Mouse (Mus musculus): ENCODE results near the gene Atg9b. TPM values are rescaled to one million over a fixed set of nuclear protein-coding genes. Genes with fewer than 3 reads are reported as not detected.

Atg9b gene
- polyA plus RNA-seq, 1 experiment = 4.2 TPM

DNA sequence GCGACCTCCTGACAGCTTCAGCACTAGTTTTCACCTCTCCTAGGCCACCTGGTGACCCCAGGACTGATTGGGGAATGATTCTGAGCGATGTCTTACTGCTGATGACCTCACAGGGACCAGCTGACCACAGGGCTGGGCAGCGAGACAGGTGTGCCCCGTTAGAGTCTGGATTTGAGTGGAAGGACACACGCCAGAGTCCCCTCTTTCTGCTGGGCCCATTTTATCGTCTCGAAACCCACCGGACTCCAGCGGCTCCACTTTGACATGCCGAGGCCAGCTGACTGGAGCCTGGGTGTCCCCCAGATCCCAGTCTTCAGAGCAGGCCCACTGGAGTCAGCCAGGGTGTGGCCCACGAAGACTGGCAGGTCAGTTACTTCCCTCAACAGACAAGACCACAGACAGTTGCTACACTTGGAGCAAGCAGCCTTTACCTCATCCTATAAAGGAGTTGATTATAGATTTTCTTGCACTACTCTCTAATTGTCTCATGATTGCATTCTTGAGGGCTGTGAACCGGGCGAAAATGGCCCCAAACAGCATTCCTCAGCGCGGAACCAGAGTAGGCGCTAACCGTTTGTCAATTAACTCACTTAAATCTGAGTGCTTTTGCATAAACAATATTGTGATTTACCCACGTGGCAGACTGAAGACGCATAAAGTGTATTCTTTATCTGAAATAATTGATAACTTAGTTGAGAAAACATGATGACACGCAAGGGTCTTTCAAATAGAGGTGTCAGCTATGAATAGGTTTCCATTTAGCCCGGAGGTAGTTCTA, 32.2 kb upstream of the Atg9b start:
- TF ChIP-seq FLI1 (IDR thresholded peaks at IDR 0.05; ENCODE audit: low read length) = no peak
- TF ChIP-seq GATA1 (IDR thresholded peaks at IDR 0.05; ENCODE audit: borderline replicate concordance, low read length) = no peak
- peaks cover 1% of the 10 kb centered on the region for H3K27me3 ChIP-seq (replicated peaks)
- peaks cover 49% of the 10 kb centered on the region for H3K36me3 ChIP-seq (replicated peaks; ENCODE audit: low read length)
- peak overlapping the region; percentile 92 for H3K4me3 ChIP-seq (replicated peaks)
- no peaks in the 10 kb centered on the region for H3K9me3 ChIP-seq
- H3K4me1 ChIP-seq = peaks cover 79% of the 10 kb centered on the region

DNA sequence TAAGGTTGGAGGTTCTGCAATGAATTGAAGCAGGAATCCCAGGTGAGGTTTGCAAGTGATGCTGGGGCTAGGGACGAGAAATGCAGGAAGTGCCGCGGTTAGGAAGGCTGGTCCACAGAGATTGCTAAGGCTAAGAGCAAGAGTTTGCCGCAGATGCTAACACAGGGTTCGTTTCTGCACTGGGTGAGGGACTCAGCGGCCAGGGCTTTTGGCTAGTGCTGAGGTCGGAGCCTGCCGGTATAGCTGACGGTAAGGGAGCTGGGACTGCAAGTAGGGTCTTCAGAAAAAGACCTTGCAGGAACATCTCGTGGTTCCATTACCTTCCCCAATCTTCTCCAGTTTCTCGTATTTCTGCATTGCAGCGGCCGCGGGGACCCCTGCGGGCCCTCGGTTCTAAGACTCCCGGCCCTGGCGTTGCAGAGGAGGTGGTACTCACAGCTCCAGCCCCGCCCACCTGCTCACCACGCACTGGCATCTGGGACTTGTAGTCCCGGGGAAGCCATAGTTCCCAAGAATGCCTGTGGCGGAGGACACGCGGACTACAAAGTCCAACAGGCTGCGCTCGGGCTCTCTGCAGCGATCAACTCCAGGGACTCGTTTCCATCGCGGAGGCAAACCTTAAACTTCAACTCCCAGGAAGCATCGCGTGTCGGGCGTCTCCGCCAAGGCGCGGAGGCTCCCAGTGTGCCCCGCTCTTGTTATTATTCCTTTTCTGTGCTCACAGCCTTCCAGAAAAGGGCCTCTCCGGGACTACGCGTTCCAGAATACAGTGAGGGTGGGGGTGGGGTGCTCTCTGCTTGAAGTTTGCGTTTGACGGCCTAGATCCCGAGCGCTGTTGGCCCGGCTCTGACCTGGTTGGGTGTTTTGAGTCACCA, 31.4 kb upstream of the Atg9b start, which contains the start of the genes Cdk5 and Slc4a2:
Cdk5 (minus strand) TSS at position 402 of the 875 bp plus-strand sequence.
Slc4a2 (plus strand) TSS at position 709 of the 875 bp plus-strand sequence.
- Histone ChIP-seq H3K4me1 (peaks cover 80% of the 10 kb centered on the region), H3K27me3 (replicated peaks) (peaks cover 3% of the 10 kb centered on the region), H3K4me3 (replicated peaks) (peak within 1 kb of the TSS; percentile 92), H3K36me3 (replicated peaks; ENCODE audit: low read length) (peaks cover 49% of the 10 kb centered on the region), H3K9me3 (no peaks in the 10 kb centered on the region)
- no peak for TF ChIP-seq FLI1 (IDR thresholded peaks at IDR 0.05; ENCODE audit: low read length)
- no peak for TF ChIP-seq GATA1 (IDR thresholded peaks at IDR 0.05; ENCODE audit: borderline replicate concordance, low read length)

DNA sequence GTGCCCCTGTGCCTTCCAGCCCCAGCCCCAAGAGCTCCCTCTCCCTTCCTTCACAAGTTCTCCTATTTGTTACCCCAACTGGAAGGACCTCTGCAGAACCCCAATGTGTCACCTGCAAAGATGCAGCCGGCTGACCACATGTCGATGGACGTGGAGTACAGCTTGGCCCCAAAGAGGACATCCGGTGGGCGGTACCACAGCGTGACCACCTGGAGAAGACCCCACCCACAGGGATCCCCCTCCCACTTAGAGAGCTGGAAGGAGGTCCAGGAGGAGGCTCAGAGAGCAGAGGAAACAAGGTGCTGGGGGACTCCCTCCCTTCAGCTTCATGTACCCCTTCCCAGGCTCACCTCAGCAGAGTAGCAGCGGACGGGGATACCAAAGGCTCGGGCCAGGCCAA, 28.4 kb upstream of the Atg9b start:
- H3K27me3 ChIP-seq (replicated peaks) = peaks cover 26% of the 10 kb centered on the region
- H3K4me1 ChIP-seq = peaks cover 63% of the 10 kb centered on the region
- H3K36me3 ChIP-seq (replicated peaks; ENCODE audit: low read length) = peaks cover 55% of the 10 kb centered on the region
- no peaks in the 10 kb centered on the region for H3K9me3 ChIP-seq
- TF ChIP-seq GATA1 (IDR thresholded peaks at IDR 0.05; ENCODE audit: borderline replicate concordance, low read length) (no peak), FLI1 (IDR thresholded peaks at IDR 0.05; ENCODE audit: low read length) (no peak)
- no peak overlapping the region for H3K4me3 ChIP-seq (replicated peaks)

DNA sequence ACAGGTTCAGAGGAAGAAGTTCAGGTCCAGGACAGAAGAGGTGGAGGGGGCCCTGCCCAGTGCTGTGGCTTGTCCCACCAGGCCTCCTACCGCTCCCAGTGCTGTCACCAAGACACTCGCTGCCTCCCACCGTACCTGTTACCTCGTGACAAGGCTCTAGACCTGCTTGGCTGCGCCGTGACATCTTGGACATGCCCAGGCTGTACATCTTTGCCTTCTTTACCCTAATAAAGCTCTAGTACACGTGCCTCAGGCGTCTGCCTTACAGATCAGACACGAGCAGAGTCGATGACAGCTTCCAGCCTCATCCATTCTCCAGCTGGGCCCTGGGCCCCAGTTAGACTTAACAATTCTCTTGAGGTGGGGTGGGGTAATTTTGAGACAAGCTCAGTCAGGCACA, 25.6 kb upstream of the Atg9b start:
- TF ChIP-seq GATA1 (IDR thresholded peaks at IDR 0.05; ENCODE audit: borderline replicate concordance, low read length) (no peak), FLI1 (IDR thresholded peaks at IDR 0.05; ENCODE audit: low read length) (no peak)
- Histone ChIP-seq H3K4me1 (peaks cover 67% of the 10 kb centered on the region), H3K36me3 (replicated peaks; ENCODE audit: low read length) (peaks cover 55% of the 10 kb centered on the region), H3K27me3 (replicated peaks) (peaks cover 54% of the 10 kb centered on the region), H3K9me3 (no peaks in the 10 kb centered on the region), H3K4me3 (replicated peaks) (no peak overlapping the region)

DNA sequence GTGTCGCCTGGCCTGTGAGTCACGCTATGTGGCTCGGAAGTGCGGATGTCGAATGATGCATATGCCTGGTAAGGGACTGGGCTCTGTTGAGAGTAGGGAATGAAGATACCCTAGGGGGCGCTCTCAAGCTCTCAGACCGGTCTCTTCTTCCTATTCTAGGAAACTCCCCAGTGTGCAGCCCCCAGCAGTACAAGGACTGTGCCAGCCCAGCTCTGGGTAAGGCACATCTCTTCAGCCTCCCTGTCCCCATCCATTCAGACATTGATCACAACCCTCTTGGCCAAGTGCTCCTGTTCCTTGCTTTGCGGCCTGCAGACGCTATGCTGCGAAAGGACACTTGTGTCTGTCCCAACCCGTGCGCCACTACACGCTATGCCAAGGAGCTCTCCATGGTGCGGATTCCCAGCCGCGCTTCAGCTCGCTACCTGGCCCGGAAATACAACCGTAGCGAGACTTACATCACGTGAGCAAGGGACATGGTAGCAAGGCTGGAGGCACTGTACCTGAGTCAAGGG, 24.3 kb upstream of the Atg9b start:
- H3K36me3 ChIP-seq (replicated peaks; ENCODE audit: low read length) = peaks cover 45% of the 10 kb centered on the region
- TF ChIP-seq GATA1 (IDR thresholded peaks at IDR 0.05; ENCODE audit: borderline replicate concordance, low read length) (no peak), FLI1 (IDR thresholded peaks at IDR 0.05; ENCODE audit: low read length) (no peak)
- H3K27me3 ChIP-seq (replicated peaks) = peaks cover 67% of the 10 kb centered on the region
- no peaks in the 10 kb centered on the region for H3K9me3 ChIP-seq
- peaks cover 60% of the 10 kb centered on the region for H3K4me1 ChIP-seq
- H3K4me3 ChIP-seq (replicated peaks) = peak overlapping the region; percentile 77

DNA sequence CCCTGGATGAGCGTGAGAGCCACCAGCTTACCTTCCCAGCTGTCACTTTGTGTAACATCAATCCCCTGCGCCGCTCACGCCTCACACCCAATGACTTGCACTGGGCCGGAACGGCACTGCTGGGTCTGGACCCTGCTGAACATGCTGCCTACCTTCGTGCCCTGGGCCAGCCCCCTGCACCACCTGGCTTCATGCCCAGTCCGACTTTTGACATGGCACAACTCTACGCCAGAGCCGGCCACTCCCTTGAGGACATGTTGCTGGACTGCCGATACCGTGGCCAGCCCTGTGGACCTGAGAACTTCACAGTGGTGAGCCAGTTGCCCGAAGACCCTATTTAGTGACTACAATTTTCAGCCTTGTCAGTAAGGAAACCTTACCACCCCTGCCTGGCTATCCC, 22.0 kb upstream of the Atg9b start:
- H3K27me3 ChIP-seq (replicated peaks) = peaks cover 85% of the 10 kb centered on the region
- peaks cover 43% of the 10 kb centered on the region for H3K4me1 ChIP-seq
- TF ChIP-seq FLI1 (IDR thresholded peaks at IDR 0.05; ENCODE audit: low read length) = no peak
- TF ChIP-seq GATA1 (IDR thresholded peaks at IDR 0.05; ENCODE audit: borderline replicate concordance, low read length) = no peak
- peaks cover 38% of the 10 kb centered on the region for H3K36me3 ChIP-seq (replicated peaks; ENCODE audit: low read length)
- H3K9me3 ChIP-seq = no peaks in the 10 kb centered on the region
- no peak overlapping the region for H3K4me3 ChIP-seq (replicated peaks)

DNA sequence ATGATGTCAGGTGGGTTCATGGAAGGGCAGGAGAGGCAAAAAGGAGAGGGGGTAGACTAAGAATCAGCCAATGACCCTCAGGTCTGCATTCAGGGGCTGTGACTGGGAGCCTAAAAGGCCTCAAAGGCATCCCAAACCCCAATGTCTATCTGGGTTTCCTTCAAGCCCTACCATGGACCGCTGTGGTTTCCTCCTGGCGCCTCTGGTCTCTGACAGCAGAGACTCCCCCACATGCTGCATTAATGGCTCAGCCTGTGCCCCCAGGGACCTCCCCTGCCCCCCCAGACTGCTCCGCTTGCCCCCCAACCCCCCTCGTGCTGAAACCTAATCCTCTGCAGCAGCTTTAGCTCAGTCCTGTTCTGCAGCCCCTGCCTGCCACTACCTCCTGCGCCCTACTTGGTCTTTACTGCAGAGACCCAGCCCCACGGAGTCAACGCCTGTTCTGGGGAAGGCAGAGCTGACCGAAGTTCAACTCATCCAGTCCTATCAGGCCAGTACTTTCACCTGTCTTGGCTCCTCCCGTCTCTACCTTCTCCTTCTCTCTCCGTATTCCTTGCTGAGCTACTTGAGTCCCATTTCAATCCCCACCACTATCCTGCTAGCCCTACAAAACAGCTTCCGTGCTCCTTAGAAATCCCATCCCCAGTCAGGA, 21.2 kb upstream of the Atg9b start, which contains the start of gene Asic3:
Asic3 (plus strand) TSS at position 351 of the 652 bp plus-strand sequence.
- H3K27me3 ChIP-seq (replicated peaks) = peaks cover 93% of the 10 kb centered on the region
- H3K36me3 ChIP-seq (replicated peaks; ENCODE audit: low read length) = peaks cover 38% of the 10 kb centered on the region
- H3K4me1 ChIP-seq = peaks cover 40% of the 10 kb centered on the region
- TF ChIP-seq GATA1 (IDR thresholded peaks at IDR 0.05; ENCODE audit: borderline replicate concordance, low read length) (no peak), FLI1 (IDR thresholded peaks at IDR 0.05; ENCODE audit: low read length) (no peak)
- no peak within 1 kb of the TSS for H3K4me3 ChIP-seq (replicated peaks)
- no peaks in the 10 kb centered on the region for H3K9me3 ChIP-seq

DNA sequence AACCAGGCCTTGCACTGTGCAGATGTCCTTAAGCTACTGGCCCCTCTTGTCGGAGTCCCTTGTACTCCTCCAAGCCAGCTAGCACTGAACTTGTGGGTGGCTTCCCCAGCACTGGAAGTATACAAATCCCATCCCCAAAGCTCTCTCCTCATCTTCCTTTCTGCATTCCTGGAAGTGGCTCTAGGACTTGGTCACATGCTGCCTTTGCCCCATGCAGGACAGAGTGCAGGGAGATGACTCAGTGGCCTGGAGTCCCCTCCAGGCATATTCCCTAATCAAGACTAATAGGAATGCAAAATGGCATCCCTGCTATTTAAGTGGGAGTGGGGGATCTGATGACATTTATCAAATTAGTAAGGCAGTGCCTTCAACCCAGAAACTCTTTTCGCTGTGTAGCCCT, 20.1 kb upstream of the Atg9b start:
- Histone ChIP-seq H3K36me3 (replicated peaks; ENCODE audit: low read length) (peaks cover 38% of the 10 kb centered on the region), H3K27me3 (replicated peaks) (peaks cover 97% of the 10 kb centered on the region), H3K4me3 (replicated peaks) (no peak overlapping the region), H3K4me1 (peaks cover 40% of the 10 kb centered on the region), H3K9me3 (no peaks in the 10 kb centered on the region)
- TF ChIP-seq GATA1 (IDR thresholded peaks at IDR 0.05; ENCODE audit: borderline replicate concordance, low read length) = no peak
- TF ChIP-seq FLI1 (IDR thresholded peaks at IDR 0.05; ENCODE audit: low read length) = no peak

DNA sequence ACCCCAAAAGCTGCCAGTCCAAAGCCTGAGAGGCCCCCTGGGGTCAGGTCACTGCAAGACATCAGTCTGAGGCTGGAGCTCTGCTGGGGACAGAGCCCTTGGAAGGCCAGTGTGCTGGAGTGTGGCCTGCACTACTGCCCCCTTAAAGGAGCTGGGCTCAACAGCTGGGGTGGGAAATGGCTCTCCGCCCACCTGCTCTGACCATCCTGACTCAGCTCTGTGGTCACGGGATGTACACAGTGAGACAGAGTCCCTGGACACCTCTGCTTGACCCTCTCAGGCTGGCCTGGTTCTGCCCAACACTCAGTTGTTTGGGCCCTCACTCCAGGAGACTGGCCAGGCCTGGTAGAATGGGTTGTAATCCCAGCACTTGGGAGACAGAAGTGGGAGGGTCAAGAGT, 17.5 kb upstream of the Atg9b start:
- peaks cover 54% of the 10 kb centered on the region for H3K36me3 ChIP-seq (replicated peaks; ENCODE audit: low read length)
- no peak for TF ChIP-seq FLI1 (IDR thresholded peaks at IDR 0.05; ENCODE audit: low read length)
- no peak for TF ChIP-seq GATA1 (IDR thresholded peaks at IDR 0.05; ENCODE audit: borderline replicate concordance, low read length)
- no peak overlapping the region for H3K4me3 ChIP-seq (replicated peaks)

More for the DNA sequence above, 17.5 kb upstream of the Atg9b start:
- H3K9me3 ChIP-seq = no peaks in the 10 kb centered on the region
- peaks cover 46% of the 10 kb centered on the region for H3K4me1 ChIP-seq
- peaks cover 89% of the 10 kb centered on the region for H3K27me3 ChIP-seq (replicated peaks)
